Mouse (Mus musculus): ENCODE data around the gene Nmt2. TPM values are rescaled to one million over a fixed set of nuclear protein-coding genes. Genes with fewer than 3 reads are reported as not detected.

The Nmt2 gene
- polyA plus RNA-seq, 1 experiment from 2014 or later, result 65.3 TPM

- peak within 1 kb of the TSS; percentile 75 for H3K4me2 ChIP-seq (ENCODE audit: low read depth, low read length, severe bottlenecking)
- peak; percentile 97 for ATAC-seq (replicated peaks; ENCODE audit: low FRiP score)
These were observed 48.7 kb downstream of the Nmt2 start, which contains the start of gene Rpp38 for GRCm38 (mm10) chr2:3332484-3333242. Gene Rpp38 (minus strand): TSS chr2:3332643.

GRCm38 (mm10) chr2:3333761-3334160 is 49.7 kb downstream of the Nmt2 start:
- Histone ChIP-seq H3K4me3 (ENCODE audit: low read depth, low read length) (no peak overlapping the region), H3K4me2 (ENCODE audit: low read depth, low read length, severe bottlenecking) (no peak overlapping the region), H3K9ac (ENCODE audit: low read length) (no peak overlapping the region), H3K27me3 (ENCODE audit: control insufficient read depth, insufficient read depth, low read length) (no peaks in the 10 kb centered on the region; the same call in 1 of the 2 replicates), H3K36me3 (ENCODE audit: control insufficient read depth, insufficient read depth, low read length) (peaks cover 2% of the 10 kb centered on the region; the same call in 1 of the 2 replicates), H3K4me1 (replicated peaks; ENCODE audit: control insufficient read depth, insufficient read depth, low read length) (peaks cover 2% of the 10 kb centered on the region; the same call in 1 of the 2 replicates), H3K27ac (ENCODE audit: low read depth, low read length) (no peak overlapping the region), H3K9me3 (ENCODE audit: control insufficient read depth, low read length) (no peaks in the 10 kb centered on the region)
- ATAC-seq (replicated peaks; ENCODE audit: low FRiP score), result no peak
- 92% methylated on average over 12 of the region's 12 CpGs for WGBS
- DNase-seq (ENCODE audit: low spot score), result no peak

More at GRCm38 (mm10) chr2:3332484-3333242, 48.7 kb downstream of the Nmt2 start, which contains the start of gene Rpp38:
- no peaks in the 10 kb centered on the region; the same call in 1 of the 2 replicates for H3K27me3 ChIP-seq (ENCODE audit: control insufficient read depth, insufficient read depth, low read length)
- H3K4me3 ChIP-seq (ENCODE audit: low read depth, low read length), result peak within 1 kb of the TSS; percentile 62
- under 1% methylated on average over 39 of the region's 45 CpGs for whole genome bisulfite sequencing
- no peaks in the 10 kb centered on the region for H3K9me3 ChIP-seq (ENCODE audit: control insufficient read depth, low read length)
- DNase-seq (ENCODE audit: low spot score), result peak; percentile 97
- H3K9ac ChIP-seq (ENCODE audit: low read length), result peak within 1 kb of the TSS; percentile 72
- peaks cover 2% of the 10 kb centered on the region; the same call in 1 of the 2 replicates for H3K4me1 ChIP-seq (replicated peaks; ENCODE audit: control insufficient read depth, insufficient read depth, low read length)
- H3K36me3 ChIP-seq (ENCODE audit: control insufficient read depth, insufficient read depth, low read length), result peaks cover 2% of the 10 kb centered on the region; the same call in 1 of the 2 replicates
- no peak within 1 kb of the TSS for H3K27ac ChIP-seq (ENCODE audit: low read depth, low read length)

- H3K27me3 ChIP-seq (ENCODE audit: control insufficient read depth, insufficient read depth, low read length), result no peaks in the 10 kb centered on the region; the same call in 1 of the 2 replicates
- H3K36me3 ChIP-seq (ENCODE audit: control insufficient read depth, insufficient read depth, low read length), result no peaks in the 10 kb centered on the region
- peak within 1 kb of the TSS; percentile 23 for H3K4me3 ChIP-seq (ENCODE audit: low read depth, low read length)
- H3K4me1 ChIP-seq (replicated peaks; ENCODE audit: control insufficient read depth, insufficient read depth, low read length), result peaks cover 2% of the 10 kb centered on the region; the same call in 1 of the 2 replicates
- peak; percentile 73 for DNase-seq (ENCODE audit: low spot score)
- H3K4me2 ChIP-seq (ENCODE audit: low read depth, low read length, severe bottlenecking), result peak within 1 kb of the TSS; percentile 52
- peak within 1 kb of the TSS; percentile 23 for H3K9ac ChIP-seq (ENCODE audit: low read length)
- no peak for ATAC-seq (replicated peaks; ENCODE audit: low FRiP score)
- no peaks in the 10 kb centered on the region for H3K9me3 ChIP-seq (ENCODE audit: control insufficient read depth, low read length)
- WGBS, result 6% methylated on average over 20 of the region's 20 CpGs
- no peak within 1 kb of the TSS for H3K27ac ChIP-seq (ENCODE audit: low read depth, low read length)
These were observed 51.7 kb downstream of the Nmt2 start, which contains the start of gene Acbd7 for GRCm38 (mm10) chr2:3335611-3336301. Gene Acbd7 (plus strand): TSS chr2:3336168.

GRCm38 (mm10) chr2:3348422-3348821 is 64.4 kb downstream of the Nmt2 start:
- H3K9ac ChIP-seq (ENCODE audit: low read length), result no peak overlapping the region
- ATAC-seq (replicated peaks; ENCODE audit: low FRiP score) (no peak), DNase-seq (ENCODE audit: low spot score) (no peak)
- H3K27ac ChIP-seq (ENCODE audit: low read depth, low read length), result no peak overlapping the region
- no peaks in the 10 kb centered on the region for H3K4me1 ChIP-seq (replicated peaks; ENCODE audit: control insufficient read depth, insufficient read depth, low read length)
- no peak overlapping the region for H3K4me3 ChIP-seq (ENCODE audit: low read depth, low read length)
- WGBS, result 82% methylated on average over 4 of the region's 4 CpGs
- no peaks in the 10 kb centered on the region for H3K9me3 ChIP-seq (ENCODE audit: control insufficient read depth, low read length)
- no peak overlapping the region for H3K4me2 ChIP-seq (ENCODE audit: low read depth, low read length, severe bottlenecking)
- H3K27me3 ChIP-seq (ENCODE audit: control insufficient read depth, insufficient read depth, low read length), result no peaks in the 10 kb centered on the region
- H3K36me3 ChIP-seq (ENCODE audit: control insufficient read depth, insufficient read depth, low read length), result no peaks in the 10 kb centered on the region

GRCm38 (mm10) chr2:3348919-3349318 is 64.9 kb downstream of the Nmt2 start:
- Histone ChIP-seq H3K4me2 (ENCODE audit: low read depth, low read length, severe bottlenecking) (no peak overlapping the region), H3K9ac (ENCODE audit: low read length) (no peak overlapping the region), H3K9me3 (ENCODE audit: control insufficient read depth, low read length) (no peaks in the 10 kb centered on the region), H3K4me1 (replicated peaks; ENCODE audit: control insufficient read depth, insufficient read depth, low read length) (no peaks in the 10 kb centered on the region), H3K4me3 (ENCODE audit: low read depth, low read length) (no peak overlapping the region), H3K27me3 (ENCODE audit: control insufficient read depth, insufficient read depth, low read length) (no peaks in the 10 kb centered on the region), H3K27ac (ENCODE audit: low read depth, low read length) (no peak overlapping the region), H3K36me3 (ENCODE audit: control insufficient read depth, insufficient read depth, low read length) (no peaks in the 10 kb centered on the region)
- ATAC-seq (replicated peaks; ENCODE audit: low FRiP score), result 0 out of 2 replicates have a peak, but pooled peaks have one; percentile 36
- no peak for DNase-seq (ENCODE audit: low spot score)
- 22% methylated on average over 3 of the region's 3 CpGs for WGBS

GRCm38 (mm10) chr2:3353160-3353559 is 69.1 kb downstream of the Nmt2 start:
- DNase-seq (ENCODE audit: low spot score), result no peak

GRCm38 (mm10) chr2:3355793-3356192 is 71.8 kb downstream of the Nmt2 start:
- H3K9me3 ChIP-seq (ENCODE audit: control insufficient read depth, low read length), result no peaks in the 10 kb centered on the region
- DNase-seq (ENCODE audit: low spot score) (no peak), ATAC-seq (replicated peaks; ENCODE audit: low FRiP score) (no peak)
- H3K4me3 ChIP-seq (ENCODE audit: low read depth, low read length), result no peak overlapping the region
- no peak overlapping the region for H3K27ac ChIP-seq (ENCODE audit: low read depth, low read length)
- no peaks in the 10 kb centered on the region for H3K4me1 ChIP-seq (replicated peaks; ENCODE audit: control insufficient read depth, insufficient read depth, low read length)
- no peaks in the 10 kb centered on the region for H3K36me3 ChIP-seq (ENCODE audit: control insufficient read depth, insufficient read depth, low read length)
- WGBS, result 90% methylated on average over 8 of the region's 8 CpGs
- H3K4me2 ChIP-seq (ENCODE audit: low read depth, low read length, severe bottlenecking), result no peak overlapping the region
- H3K27me3 ChIP-seq (ENCODE audit: control insufficient read depth, insufficient read depth, low read length), result no peaks in the 10 kb centered on the region
- no peak overlapping the region for H3K9ac ChIP-seq (ENCODE audit: low read length)

More at GRCm38 (mm10) chr2:3353160-3353559, 69.1 kb downstream of the Nmt2 start:
- Histone ChIP-seq H3K4me3 (ENCODE audit: low read depth, low read length) (no peak overlapping the region), H3K27me3 (ENCODE audit: control insufficient read depth, insufficient read depth, low read length) (no peaks in the 10 kb centered on the region), H3K36me3 (ENCODE audit: control insufficient read depth, insufficient read depth, low read length) (no peaks in the 10 kb centered on the region), H3K27ac (ENCODE audit: low read depth, low read length) (no peak overlapping the region), H3K4me2 (ENCODE audit: low read depth, low read length, severe bottlenecking) (no peak overlapping the region), H3K9ac (ENCODE audit: low read length) (no peak overlapping the region), H3K4me1 (replicated peaks; ENCODE audit: control insufficient read depth, insufficient read depth, low read length) (no peaks in the 10 kb centered on the region), H3K9me3 (ENCODE audit: control insufficient read depth, low read length) (no peaks in the 10 kb centered on the region)
- ATAC-seq (replicated peaks; ENCODE audit: low FRiP score), result no peak

GRCm38 (mm10) chr2:3356311-3356710 is 72.3 kb downstream of the Nmt2 start:
- Histone ChIP-seq H3K27ac (ENCODE audit: low read depth, low read length) (no peak overlapping the region), H3K27me3 (ENCODE audit: control insufficient read depth, insufficient read depth, low read length) (no peaks in the 10 kb centered on the region), H3K9me3 (ENCODE audit: control insufficient read depth, low read length) (no peaks in the 10 kb centered on the region), H3K4me2 (ENCODE audit: low read depth, low read length, severe bottlenecking) (no peak overlapping the region), H3K4me3 (ENCODE audit: low read depth, low read length) (no peak overlapping the region), H3K36me3 (ENCODE audit: control insufficient read depth, insufficient read depth, low read length) (no peaks in the 10 kb centered on the region), H3K9ac (ENCODE audit: low read length) (no peak overlapping the region), H3K4me1 (replicated peaks; ENCODE audit: control insufficient read depth, insufficient read depth, low read length) (no peaks in the 10 kb centered on the region)
- 81% methylated on average over 3 of the region's 3 CpGs for WGBS
- DNase-seq (ENCODE audit: low spot score) (no peak), ATAC-seq (replicated peaks; ENCODE audit: low FRiP score) (no peak)

Data from forebrain, embryonic 11.5 days (tissue).